Mouse (Mus musculus): Measurements from ENCODE around the gene Allc. TPM values are rescaled to one million over a fixed set of nuclear protein-coding genes. Genes with fewer than 3 reads are reported as not detected.

Allc gene
- polyA plus RNA-seq, 1 experiment from 2014 or later: not detected

- no peaks in the 10 kb centered on the region for H3K9me3 ChIP-seq (ENCODE audit: control insufficient read depth, low read depth, low read length)
- no peak overlapping the region for H3K4me2 ChIP-seq (replicated peaks; ENCODE audit: low read depth, low read length)
- ATAC-seq (ENCODE audit: insufficient number of reproducible peaks, insufficient read depth, low FRiP score, low read depth): no peak
- no peaks in the 10 kb centered on the region for H3K4me1 ChIP-seq (ENCODE audit: control insufficient read depth, insufficient read depth, low read length)
- no peak overlapping the region for H3K9ac ChIP-seq (replicated peaks; ENCODE audit: low read depth, low read length)
- no peak overlapping the region for H3K4me3 ChIP-seq (ENCODE audit: low read depth, low read length)
- WGBS: 75% methylated on average over 2 of the region's 2 CpGs
- no peaks in the 10 kb centered on the region for H3K36me3 ChIP-seq (ENCODE audit: control insufficient read depth, insufficient read depth, low read length)
- H3K27me3 ChIP-seq (ENCODE audit: control insufficient read depth, insufficient read depth, low read length): no peaks in the 10 kb centered on the region
- no peak overlapping the region for H3K27ac ChIP-seq (ENCODE audit: low read length)
These were observed 10.1 kb downstream of the Allc start for GRCm38 (mm10) chr12:28572241-28572640.

GRCm38 (mm10) chr12:28552299-28552698 lies 30.0 kb downstream of the Allc start, which contains the start of gene Dcdc2c:
Gene Dcdc2c (minus strand): TSS chr12:28552399.
- H3K27me3 ChIP-seq (ENCODE audit: control insufficient read depth, insufficient read depth, low read length): no peaks in the 10 kb centered on the region
- no peak within 1 kb of the TSS for H3K9ac ChIP-seq (replicated peaks; ENCODE audit: low read depth, low read length)
- ATAC-seq (ENCODE audit: insufficient number of reproducible peaks, insufficient read depth, low FRiP score, low read depth): no peak
- no peak within 1 kb of the TSS for H3K4me3 ChIP-seq (ENCODE audit: low read depth, low read length)
- H3K27ac ChIP-seq (ENCODE audit: low read length): no peak within 1 kb of the TSS
- no peak within 1 kb of the TSS for H3K4me2 ChIP-seq (replicated peaks; ENCODE audit: low read depth, low read length)
- H3K9me3 ChIP-seq (ENCODE audit: control insufficient read depth, low read depth, low read length): no peaks in the 10 kb centered on the region
- WGBS: 68% methylated on average over 15 of the region's 15 CpGs
- no peaks in the 10 kb centered on the region for H3K36me3 ChIP-seq (ENCODE audit: control insufficient read depth, insufficient read depth, low read length)
- H3K4me1 ChIP-seq (ENCODE audit: control insufficient read depth, insufficient read depth, low read length): no peaks in the 10 kb centered on the region

GRCm38 (mm10) chr12:28551775-28552174 lies 30.5 kb downstream of the Allc start:
- Histone ChIP-seq H3K9ac (replicated peaks; ENCODE audit: low read depth, low read length) (no peak overlapping the region), H3K4me3 (ENCODE audit: low read depth, low read length) (no peak overlapping the region), H3K27me3 (ENCODE audit: control insufficient read depth, insufficient read depth, low read length) (no peaks in the 10 kb centered on the region), H3K36me3 (ENCODE audit: control insufficient read depth, insufficient read depth, low read length) (no peaks in the 10 kb centered on the region), H3K9me3 (ENCODE audit: control insufficient read depth, low read depth, low read length) (no peaks in the 10 kb centered on the region), H3K4me1 (ENCODE audit: control insufficient read depth, insufficient read depth, low read length) (no peaks in the 10 kb centered on the region), H3K27ac (ENCODE audit: low read length) (no peak overlapping the region), H3K4me2 (replicated peaks; ENCODE audit: low read depth, low read length) (no peak overlapping the region)
- ATAC-seq (ENCODE audit: insufficient number of reproducible peaks, insufficient read depth, low FRiP score, low read depth): no peak
- 67% methylated on average over 18 of the region's 18 CpGs for WGBS

DNA sequence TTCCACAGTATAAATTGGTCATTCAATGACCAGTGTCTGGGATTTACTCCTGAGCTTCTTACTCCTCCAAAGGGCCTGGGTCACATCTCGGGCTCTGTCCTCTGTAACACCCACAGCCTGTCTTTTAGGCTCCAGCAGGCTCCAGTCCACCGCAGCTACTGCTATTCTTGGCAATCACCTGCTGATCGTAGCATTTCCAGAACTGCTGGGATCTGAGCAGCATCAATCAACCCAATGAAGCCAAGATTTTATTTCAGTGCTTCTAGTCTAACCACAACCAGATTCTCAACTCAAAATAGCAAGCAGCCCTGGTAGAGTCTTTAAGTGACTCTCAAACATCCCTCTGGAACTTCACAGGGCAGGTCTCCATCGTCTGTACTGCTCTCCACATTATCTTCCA lies 33.4 kb downstream of the Allc start:
- Histone ChIP-seq H3K9ac (replicated peaks; ENCODE audit: low read depth, low read length) (no peak overlapping the region), H3K27me3 (ENCODE audit: control insufficient read depth, insufficient read depth, low read length) (no peaks in the 10 kb centered on the region), H3K4me3 (ENCODE audit: low read depth, low read length) (no peak overlapping the region), H3K36me3 (ENCODE audit: control insufficient read depth, insufficient read depth, low read length) (no peaks in the 10 kb centered on the region), H3K4me2 (replicated peaks; ENCODE audit: low read depth, low read length) (no peak overlapping the region), H3K4me1 (ENCODE audit: control insufficient read depth, insufficient read depth, low read length) (no peaks in the 10 kb centered on the region), H3K27ac (ENCODE audit: low read length) (no peak overlapping the region), H3K9me3 (ENCODE audit: control insufficient read depth, low read depth, low read length) (no peaks in the 10 kb centered on the region)
- WGBS: 57% methylated on average over 4 of the region's 4 CpGs
- no peak for ATAC-seq (ENCODE audit: insufficient number of reproducible peaks, insufficient read depth, low FRiP score, low read depth)

DNA sequence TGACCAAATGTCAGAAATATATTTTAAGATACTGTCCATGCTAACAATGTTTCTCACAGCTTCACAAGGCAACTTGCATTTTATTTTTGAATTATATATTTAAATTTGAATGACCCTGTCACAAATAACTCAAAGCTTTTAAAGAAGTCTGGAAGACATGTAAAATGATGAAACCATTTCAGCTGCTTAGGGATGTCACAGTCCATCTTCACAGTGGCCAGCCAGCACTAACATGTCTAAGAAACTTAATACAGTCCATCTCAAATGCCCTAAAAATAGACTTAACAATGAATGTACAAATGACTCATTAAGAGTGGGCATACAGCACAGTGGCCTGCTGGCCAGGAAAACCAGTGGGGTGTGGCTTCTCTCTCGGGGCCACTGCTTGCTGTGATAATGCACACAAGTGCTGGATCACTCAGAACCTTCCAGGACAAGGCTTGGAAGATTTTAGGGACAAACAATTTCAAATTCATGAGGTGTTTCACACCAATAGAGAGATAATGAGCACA lies 68.0 kb downstream of the Allc start:
- ATAC-seq (ENCODE audit: insufficient number of reproducible peaks, insufficient read depth, low FRiP score, low read depth): no peak
- WGBS: 67% methylated on average over 1 of the region's 1 CpGs

DNA sequence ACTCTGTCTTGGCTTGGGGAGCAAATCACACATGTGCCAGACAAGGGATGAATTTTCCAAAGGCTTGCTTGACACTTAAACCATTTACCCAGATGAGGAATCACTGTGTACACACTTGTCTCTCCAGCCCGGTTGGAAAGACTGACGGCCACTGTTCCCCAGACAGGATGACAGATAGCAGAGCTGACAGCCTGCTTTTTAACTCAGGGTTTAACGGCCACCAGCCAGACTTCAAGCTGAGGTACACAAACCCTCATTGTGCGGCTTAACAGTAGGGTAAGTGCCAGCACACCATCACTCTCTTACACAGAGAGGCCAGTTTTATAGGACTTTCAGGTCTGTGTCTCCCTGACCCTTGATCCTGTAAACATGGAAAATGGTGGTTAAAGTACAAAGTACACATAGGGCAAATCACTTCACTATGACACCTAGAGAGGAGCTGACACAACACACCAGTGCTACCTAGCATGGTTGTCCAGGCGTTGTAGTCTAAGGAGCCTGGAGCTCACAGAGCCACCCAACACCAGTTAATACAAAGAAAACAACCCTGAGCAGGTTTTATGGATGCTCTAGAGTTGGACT lies 72.5 kb downstream of the Allc start:
- no peak overlapping the region for H3K9ac ChIP-seq (replicated peaks; ENCODE audit: low read depth, low read length)
- no peaks in the 10 kb centered on the region for H3K27me3 ChIP-seq (ENCODE audit: control insufficient read depth, insufficient read depth, low read length)
- H3K4me3 ChIP-seq (ENCODE audit: low read depth, low read length): no peak overlapping the region
- no peaks in the 10 kb centered on the region for H3K36me3 ChIP-seq (ENCODE audit: control insufficient read depth, insufficient read depth, low read length)
- H3K4me1 ChIP-seq (ENCODE audit: control insufficient read depth, insufficient read depth, low read length): no peaks in the 10 kb centered on the region
- ATAC-seq (ENCODE audit: insufficient number of reproducible peaks, insufficient read depth, low FRiP score, low read depth): no peak
- no peak overlapping the region for H3K27ac ChIP-seq (ENCODE audit: low read length)
- H3K4me2 ChIP-seq (replicated peaks; ENCODE audit: low read depth, low read length): no peak overlapping the region
- WGBS: 21% methylated on average over 5 of the region's 5 CpGs
- no peaks in the 10 kb centered on the region for H3K9me3 ChIP-seq (ENCODE audit: control insufficient read depth, low read depth, low read length)

More for the DNA sequence above, 68.0 kb downstream of the Allc start:
- Histone ChIP-seq H3K4me1 (ENCODE audit: control insufficient read depth, insufficient read depth, low read length) (no peaks in the 10 kb centered on the region), H3K9ac (replicated peaks; ENCODE audit: low read depth, low read length) (no peak overlapping the region), H3K9me3 (ENCODE audit: control insufficient read depth, low read depth, low read length) (no peaks in the 10 kb centered on the region), H3K4me2 (replicated peaks; ENCODE audit: low read depth, low read length) (no peak overlapping the region), H3K36me3 (ENCODE audit: control insufficient read depth, insufficient read depth, low read length) (no peaks in the 10 kb centered on the region), H3K4me3 (ENCODE audit: low read depth, low read length) (no peak overlapping the region), H3K27ac (ENCODE audit: low read length) (no peak overlapping the region), H3K27me3 (ENCODE audit: control insufficient read depth, insufficient read depth, low read length) (no peaks in the 10 kb centered on the region)

Other genes with a start within 250 kb of the Allc start
- 0.17 TPM in 1 of 2 replicates, not detected in the other for gene Dcdc2c, start 30.1 kb downstream of the Allc start, polyA plus RNA-seq (2014; fragmentation: Nextera tagmentation; extraction: Ambion mirVana)
- gene Colec11, start 40.9 kb upstream of the Allc start, polyA plus RNA-seq (2014; fragmentation: Nextera tagmentation; extraction: Ambion mirVana): 0.70 and 1.2 TPM in 2 replicates
- gene Rps7, start 53.4 kb upstream of the Allc start, polyA plus RNA-seq (2014; fragmentation: Nextera tagmentation; extraction: Ambion mirVana): 1,014 and 1,021 TPM in 2 replicates
- 29.1 and 29.8 TPM in 2 replicates for gene Rnaseh1, start 67.1 kb upstream of the Allc start, polyA plus RNA-seq (2014; fragmentation: Nextera tagmentation; extraction: Ambion mirVana)
- 78.2 and 79.1 TPM in 2 replicates for gene Adi1, start 92.7 kb upstream of the Allc start, polyA plus RNA-seq (2014; fragmentation: Nextera tagmentation; extraction: Ambion mirVana)
- 39.1 and 40.7 TPM in 2 replicates for gene Trappc12, start 167.9 kb upstream of the Allc start, polyA plus RNA-seq (2014; fragmentation: Nextera tagmentation; extraction: Ambion mirVana)
- 27.2 and 31.0 TPM in 2 replicates for gene Eipr1, start 169.3 kb upstream of the Allc start, polyA plus RNA-seq (2014; fragmentation: Nextera tagmentation; extraction: Ambion mirVana)